Mouse (Mus musculus): ENCODE data around the gene Ndufv2. TPM values are rescaled to one million over a fixed set of nuclear protein-coding genes. Genes with fewer than 3 reads are reported as not detected.

Ndufv2 gene
- polyA plus RNA-seq, 1 experiment from 2014 or later, result 311 TPM

- Histone ChIP-seq H3K36me3 (replicated peaks) (no peaks in the 10 kb centered on the region), H3K27me3 (replicated peaks; ENCODE audit: low read depth, poor library complexity, severe bottlenecking) (no peaks in the 10 kb centered on the region), H3K9me3 (no peaks in the 10 kb centered on the region), H3K4me1 (peaks cover 21% of the 10 kb centered on the region), H3K4me3 (no peak overlapping the region), H3K27ac (replicated peaks) (no peak overlapping the region)
- no peak for DNase-seq (ENCODE audit: low spot score)
- 84% methylated on average over 4 of the region's 4 CpGs for WGBS
Observed at GRCm38 (mm10) chr17:66108198-66108597, 6.8 kb upstream of the Ndufv2 start.

- Histone ChIP-seq H3K36me3 (replicated peaks) (no peaks in the 10 kb centered on the region), H3K4me3 (no peak overlapping the region), H3K4me1 (peaks cover 18% of the 10 kb centered on the region), H3K27me3 (replicated peaks; ENCODE audit: low read depth, poor library complexity, severe bottlenecking) (no peaks in the 10 kb centered on the region), H3K27ac (replicated peaks) (no peak overlapping the region), H3K9me3 (no peaks in the 10 kb centered on the region)
- no peak for DNase-seq (ENCODE audit: low spot score)
- 73% methylated on average over 8 of the region's 8 CpGs for WGBS
Observed at GRCm38 (mm10) chr17:66107466-66107865, 6.1 kb upstream of the Ndufv2 start.

GRCm38 (mm10) chr17:66106601-66107267, 5.4 kb upstream of the Ndufv2 start:
- 54% methylated on average over 10 of the region's 10 CpGs for WGBS

GRCm38 (mm10) chr17:66104076-66104475, 2.7 kb upstream of the Ndufv2 start:
- no peak overlapping the region for H3K4me3 ChIP-seq
- H3K4me1 ChIP-seq, result peaks cover 8% of the 10 kb centered on the region
- H3K27ac ChIP-seq (replicated peaks), result no peak overlapping the region
- H3K27me3 ChIP-seq (replicated peaks; ENCODE audit: low read depth, poor library complexity, severe bottlenecking), result no peaks in the 10 kb centered on the region
- H3K36me3 ChIP-seq (replicated peaks), result no peaks in the 10 kb centered on the region
- no peaks in the 10 kb centered on the region for H3K9me3 ChIP-seq
- WGBS, result 86% methylated on average over 7 of the region's 7 CpGs
- DNase-seq (ENCODE audit: low spot score), result no peak

More at GRCm38 (mm10) chr17:66106601-66107267, 5.4 kb upstream of the Ndufv2 start:
- Histone ChIP-seq H3K36me3 (replicated peaks) (no peaks in the 10 kb centered on the region), H3K27ac (replicated peaks) (no peak overlapping the region), H3K4me1 (peaks cover 13% of the 10 kb centered on the region), H3K4me3 (no peak overlapping the region), H3K27me3 (replicated peaks; ENCODE audit: low read depth, poor library complexity, severe bottlenecking) (no peaks in the 10 kb centered on the region), H3K9me3 (no peaks in the 10 kb centered on the region)
- peak; percentile 67 for DNase-seq (ENCODE audit: low spot score)

- Histone ChIP-seq H3K9me3 (no peaks in the 10 kb centered on the region), H3K27me3 (replicated peaks; ENCODE audit: low read depth, poor library complexity, severe bottlenecking) (no peaks in the 10 kb centered on the region), H3K27ac (replicated peaks) (peak overlapping the region; percentile 95), H3K4me1 (peaks cover 8% of the 10 kb centered on the region), H3K36me3 (replicated peaks) (peaks cover 14% of the 10 kb centered on the region; the same call in 1 of the 2 replicates), H3K4me3 (peak overlapping the region; percentile 95)
- peak; percentile 30 for DNase-seq (ENCODE audit: low spot score)
- WGBS, result 1% methylated on average over 41 of the region's 41 CpGs
Observed at GRCm38 (mm10) chr17:66100566-66101379, 586 bp downstream of the Ndufv2 start.

GRCm38 (mm10) chr17:66092664-66093063, 8.7 kb downstream of the Ndufv2 start:
- 87% methylated on average over 3 of the region's 3 CpGs for WGBS
- Histone ChIP-seq H3K27me3 (replicated peaks; ENCODE audit: low read depth, poor library complexity, severe bottlenecking) (no peaks in the 10 kb centered on the region), H3K9me3 (no peaks in the 10 kb centered on the region), H3K4me1 (no peaks in the 10 kb centered on the region), H3K4me3 (no peak overlapping the region), H3K36me3 (replicated peaks) (peaks cover 65% of the 10 kb centered on the region), H3K27ac (replicated peaks) (no peak overlapping the region)
- DNase-seq (ENCODE audit: low spot score), result no peak

GRCm38 (mm10) chr17:66092065-66092464, 9.3 kb downstream of the Ndufv2 start:
- no peak for DNase-seq (ENCODE audit: low spot score)
- WGBS, result 93% methylated on average over 2 of the region's 2 CpGs
- H3K9me3 ChIP-seq, result no peaks in the 10 kb centered on the region

GRCm38 (mm10) chr17:66091392-66091791, 10.0 kb downstream of the Ndufv2 start:
- Histone ChIP-seq H3K27me3 (replicated peaks; ENCODE audit: low read depth, poor library complexity, severe bottlenecking) (no peaks in the 10 kb centered on the region), H3K4me1 (no peaks in the 10 kb centered on the region), H3K4me3 (no peak overlapping the region), H3K9me3 (no peaks in the 10 kb centered on the region), H3K36me3 (replicated peaks) (peaks cover 70% of the 10 kb centered on the region), H3K27ac (replicated peaks) (no peak overlapping the region)
- 92% methylated on average over 2 of the region's 2 CpGs for WGBS
- no peak for DNase-seq (ENCODE audit: low spot score)

More at GRCm38 (mm10) chr17:66092065-66092464, 9.3 kb downstream of the Ndufv2 start:
- H3K4me1 ChIP-seq, result no peaks in the 10 kb centered on the region
- H3K36me3 ChIP-seq (replicated peaks), result peaks cover 67% of the 10 kb centered on the region
- H3K27me3 ChIP-seq (replicated peaks; ENCODE audit: low read depth, poor library complexity, severe bottlenecking), result no peaks in the 10 kb centered on the region
- H3K27ac ChIP-seq (replicated peaks), result no peak overlapping the region
- no peak overlapping the region for H3K4me3 ChIP-seq

- H3K27me3 ChIP-seq (replicated peaks; ENCODE audit: low read depth, poor library complexity, severe bottlenecking), result no peaks in the 10 kb centered on the region
- no peak overlapping the region for H3K4me3 ChIP-seq
- H3K27ac ChIP-seq (replicated peaks), result no peak overlapping the region
- no peak for DNase-seq (ENCODE audit: low spot score)
- no peaks in the 10 kb centered on the region for H3K9me3 ChIP-seq
- peaks cover 76% of the 10 kb centered on the region for H3K36me3 ChIP-seq (replicated peaks)
- H3K4me1 ChIP-seq, result no peaks in the 10 kb centered on the region
Observed at GRCm38 (mm10) chr17:66090251-66090650, 11.1 kb downstream of the Ndufv2 start.

GRCm38 (mm10) chr17:66085038-66085437, 16.3 kb downstream of the Ndufv2 start:
- no peaks in the 10 kb centered on the region for H3K4me1 ChIP-seq
- H3K27ac ChIP-seq (replicated peaks), result no peak overlapping the region
- DNase-seq (ENCODE audit: low spot score), result no peak
- no peaks in the 10 kb centered on the region for H3K9me3 ChIP-seq
- WGBS, result 83% methylated on average over 1 of the region's 1 CpGs
- H3K36me3 ChIP-seq (replicated peaks), result peaks cover 80% of the 10 kb centered on the region
- no peaks in the 10 kb centered on the region for H3K27me3 ChIP-seq (replicated peaks; ENCODE audit: low read depth, poor library complexity, severe bottlenecking)
- no peak overlapping the region for H3K4me3 ChIP-seq

GRCm38 (mm10) chr17:66084486-66084885, 16.9 kb downstream of the Ndufv2 start:
- H3K27me3 ChIP-seq (replicated peaks; ENCODE audit: low read depth, poor library complexity, severe bottlenecking), result no peaks in the 10 kb centered on the region
- no peak overlapping the region for H3K4me3 ChIP-seq
- no peak overlapping the region for H3K27ac ChIP-seq (replicated peaks)
- H3K9me3 ChIP-seq, result no peaks in the 10 kb centered on the region
- WGBS, result 95% methylated on average over 1 of the region's 1 CpGs
- DNase-seq (ENCODE audit: low spot score), result no peak
- peaks cover 82% of the 10 kb centered on the region for H3K36me3 ChIP-seq (replicated peaks)
- no peaks in the 10 kb centered on the region for H3K4me1 ChIP-seq

GRCm38 (mm10) chr17:66077437-66077850, 23.9 kb downstream of the Ndufv2 start:
- Histone ChIP-seq H3K36me3 (replicated peaks) (peaks cover 31% of the 10 kb centered on the region), H3K4me3 (peak overlapping the region; percentile 86), H3K27ac (replicated peaks) (peak overlapping the region; percentile 86), H3K9me3 (no peaks in the 10 kb centered on the region), H3K27me3 (replicated peaks; ENCODE audit: low read depth, poor library complexity, severe bottlenecking) (peaks cover 14% of the 10 kb centered on the region), H3K4me1 (peaks cover 18% of the 10 kb centered on the region)
- under 1% methylated on average over 23 of the region's 23 CpGs for WGBS
- DNase-seq (ENCODE audit: low spot score), result no peak

- Histone ChIP-seq H3K27ac (replicated peaks) (peak within 1 kb of the TSS; percentile 86), H3K27me3 (replicated peaks; ENCODE audit: low read depth, poor library complexity, severe bottlenecking) (peaks cover 14% of the 10 kb centered on the region), H3K4me1 (peaks cover 18% of the 10 kb centered on the region), H3K36me3 (replicated peaks) (peaks cover 31% of the 10 kb centered on the region), H3K4me3 (peak within 1 kb of the TSS; percentile 86), H3K9me3 (no peaks in the 10 kb centered on the region)
- under 1% methylated on average over 53 of the region's 53 CpGs for WGBS
- DNase-seq (ENCODE audit: low spot score), result peak; percentile 96
Observed at GRCm38 (mm10) chr17:66076934-66077333, 24.4 kb downstream of the Ndufv2 start, which contains the start of gene Ankrd12. TSS of gene Ankrd12 (minus strand) at chr17:66077089.

All from embryonic facial prominence, embryonic 10.5 days (tissue).